9 mouse cellular contexts compared by ENCODE assay signal in the genomic region with DNA sequence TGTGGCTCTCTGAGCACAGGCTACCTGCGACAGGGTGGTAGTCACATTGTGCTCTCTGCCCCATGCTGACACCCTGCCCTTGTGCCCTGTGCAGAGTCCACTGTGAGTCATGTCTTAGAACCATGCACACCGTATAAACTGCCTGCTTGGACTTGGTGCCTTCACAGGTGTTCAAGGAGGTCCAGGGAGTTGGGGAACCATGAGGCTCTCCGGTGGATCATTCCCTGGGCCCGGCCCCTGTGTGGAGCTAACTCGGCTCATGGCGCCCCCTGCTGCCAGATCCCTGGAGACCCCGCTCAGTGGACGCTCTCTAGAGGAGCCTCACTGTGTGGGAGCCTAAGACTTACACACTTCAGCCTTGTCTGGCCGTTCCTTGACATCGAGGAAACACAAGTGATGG.
A peak's percentile ranks its signal among the peaks of the same experiment; 100 is the strongest.
DNase-seq lines count a peak whose midpoint lies in the region; ATAC-seq and TF ChIP-seq lines count a peak whose summit lies in the region.
"Had no signal": no experiment of that assay in that cellular context is flagged by ENCODE, and none has a peak within 500 bp of the region (broad histone marks: within the 10 kb centered on the region; RNA-seq: fewer than 3 reads in every experiment).

No protein-coding gene starts in this region.

- peak; percentile 54; the same call in 1 of the 2 replicates for TF ChIP-seq CTCF in thymus, adult 2 months (IDR thresholded peaks at IDR 0.05; ENCODE audit: borderline replicate concordance, control insufficient read depth, extremely low read depth, insufficient read depth, low read length, poor library complexity)

- TF ChIP-seq POLR2A in thymus, adult 2 months (IDR thresholded peaks at IDR 0.05; ENCODE audit: control insufficient read depth, extremely low read depth, insufficient read depth, low read length, poor library complexity) = no peak

- peaks cover 29% of the 10 kb centered on the region for H3K4me1 ChIP-seq in forebrain, embryonic 10.5 days
- peaks cover 40% of the 10 kb centered on the region for H3K4me1 ChIP-seq in forebrain, embryonic 15.5 days
- peaks cover 5% of the 10 kb centered on the region for H3K4me1 ChIP-seq in thymus, adult 2 months (replicated peaks; ENCODE audit: control insufficient read depth, insufficient read depth, low read length)
- H3K4me1 ChIP-seq in forebrain, embryonic 16.5 days (replicated peaks; ENCODE audit: control insufficient read depth, insufficient read depth, low read length) = peaks cover 38% of the 10 kb centered on the region
- peaks cover 27% of the 10 kb centered on the region for H3K4me1 ChIP-seq in limb, embryonic 10.5 days
- H3K4me1 ChIP-seq in neural tube, embryonic 12.5 days = peaks cover 22% of the 10 kb centered on the region

- H3K9ac ChIP-seq in forebrain, embryonic 15.5 days (replicated peaks) = no peak overlapping the region
- no peak overlapping the region for H3K9ac ChIP-seq in forebrain, embryonic 16.5 days (replicated peaks; ENCODE audit: low read depth, low read length)
- H3K9ac ChIP-seq in neural tube, embryonic 12.5 days = no peak overlapping the region

- H3K9me3 ChIP-seq in forebrain, embryonic 10.5 days = no peaks in the 10 kb centered on the region
- no peaks in the 10 kb centered on the region for H3K9me3 ChIP-seq in forebrain, embryonic 15.5 days
- H3K9me3 ChIP-seq in forebrain, embryonic 16.5 days (ENCODE audit: control insufficient read depth, low read length) = no peaks in the 10 kb centered on the region
- no peaks in the 10 kb centered on the region for H3K9me3 ChIP-seq in limb, embryonic 10.5 days (replicated peaks)
- no peaks in the 10 kb centered on the region for H3K9me3 ChIP-seq in neural tube, embryonic 12.5 days

- no peak overlapping the region for H3K4me3 ChIP-seq in forebrain, embryonic 10.5 days
- H3K4me3 ChIP-seq in forebrain, embryonic 15.5 days = no peak overlapping the region
- H3K4me3 ChIP-seq in thymus, adult 2 months (ENCODE audit: control insufficient read depth, insufficient read depth, low read length) = no peak overlapping the region
- no peak overlapping the region for H3K4me3 ChIP-seq in forebrain, embryonic 16.5 days (replicated peaks; ENCODE audit: low read length)
- no peak overlapping the region for H3K4me3 ChIP-seq in limb, embryonic 10.5 days
- H3K4me3 ChIP-seq in neural tube, embryonic 12.5 days = no peak overlapping the region

- WGBS in forebrain, embryonic 10.5 days = 43% methylated on average over 10 of the region's 10 CpGs
- WGBS in forebrain, embryonic 15.5 days = 45% methylated on average over 10 of the region's 10 CpGs
- 60% methylated on average over 10 of the region's 10 CpGs for WGBS in thymus, adult 2 months
- WGBS in forebrain, embryonic 16.5 days = 49% methylated on average over 10 of the region's 10 CpGs
- WGBS in limb, embryonic 10.5 days = 41% methylated on average over 10 of the region's 10 CpGs
- WGBS in neural tube, embryonic 12.5 days = 36% methylated on average over 10 of the region's 10 CpGs

- peak; percentile 53 for DNase-seq in forebrain, embryonic 10.5 days (ENCODE audit: extremely low spot score, low spot score)
- DNase-seq in thymus, adult 2 months = peak; percentile 58
- no peak for DNase-seq in thymus, adult 18-20 months
- peak; percentile 73 for DNase-seq in limb, embryonic 10.5 days (ENCODE audit: low spot score)
- no peak for DNase-seq in Muller cell, postnatal 12 days (ENCODE audit: inconsistent ontology term)

- peaks cover 52% of the 10 kb centered on the region for H3K36me3 ChIP-seq in forebrain, embryonic 10.5 days (replicated peaks)
- peaks cover 3% of the 10 kb centered on the region for H3K36me3 ChIP-seq in forebrain, embryonic 15.5 days
- no peaks in the 10 kb centered on the region for H3K36me3 ChIP-seq in thymus, adult 2 months (ENCODE audit: control insufficient read depth, insufficient read depth, low read length)
- H3K36me3 ChIP-seq in forebrain, embryonic 16.5 days (ENCODE audit: control insufficient read depth, insufficient read depth) = 0 out of 2 replicates have a peak, but pooled peaks cover 2% of the 10 kb centered on the region
- peaks cover 43% of the 10 kb centered on the region for H3K36me3 ChIP-seq in limb, embryonic 10.5 days
- peaks cover 45% of the 10 kb centered on the region for H3K36me3 ChIP-seq in neural tube, embryonic 12.5 days

- H3K4me2 ChIP-seq in forebrain, embryonic 15.5 days (replicated peaks) = no peak overlapping the region
- H3K4me2 ChIP-seq in forebrain, embryonic 16.5 days (ENCODE audit: low read length) = no peak overlapping the region
- no peak overlapping the region for H3K4me2 ChIP-seq in neural tube, embryonic 12.5 days (replicated peaks)

- no peak; the same call in 1 of the 2 replicates for ATAC-seq in forebrain, embryonic 15.5 days (replicated peaks)
- ATAC-seq in forebrain, embryonic 16.5 days = 0 out of 2 replicates have a peak, but pooled peaks have one; percentile 18
- peak; percentile 11; the same call in 1 of the 2 replicates for ATAC-seq in neural tube, embryonic 12.5 days (ENCODE audit: low FRiP score, low read depth)
- ATAC-seq: Patski had no signal

- H3K27me3 ChIP-seq in forebrain, embryonic 10.5 days (ENCODE audit: poor library complexity, severe bottlenecking) = no peaks in the 10 kb centered on the region
- no peaks in the 10 kb centered on the region for H3K27me3 ChIP-seq in forebrain, embryonic 15.5 days
- H3K27me3 ChIP-seq in thymus, adult 2 months (ENCODE audit: control insufficient read depth, insufficient read depth, low read length) = no peaks in the 10 kb centered on the region
- no peaks in the 10 kb centered on the region for H3K27me3 ChIP-seq in forebrain, embryonic 16.5 days (replicated peaks; ENCODE audit: control insufficient read depth, insufficient read depth, low read length)
- H3K27me3 ChIP-seq in limb, embryonic 10.5 days (ENCODE audit: low read depth, poor library complexity, severe bottlenecking) = no peaks in the 10 kb centered on the region
- H3K27me3 ChIP-seq in neural tube, embryonic 12.5 days (replicated peaks) = no peaks in the 10 kb centered on the region
- H3K27me3 ChIP-seq: Patski had no signal

- no peak overlapping the region for H3K27ac ChIP-seq in forebrain, embryonic 10.5 days
- no peak overlapping the region for H3K27ac ChIP-seq in forebrain, embryonic 15.5 days (replicated peaks)
- no peak overlapping the region for H3K27ac ChIP-seq in thymus, adult 2 months (ENCODE audit: control insufficient read depth, insufficient read depth, low read length)
- no peak overlapping the region for H3K27ac ChIP-seq in forebrain, embryonic 16.5 days (ENCODE audit: low read length)
- 0 out of 2 replicates have a peak overlapping the region, but pooled peaks have one; percentile 36 for H3K27ac ChIP-seq in limb, embryonic 10.5 days
- H3K27ac ChIP-seq in neural tube, embryonic 12.5 days = no peak overlapping the region

Comparison
In these comparisons a context has a peak if more than half of its experiments do, and no peak if none do; other contexts are left out.
1. DNase-seq: peak in forebrain, embryonic 10.5 days (single experiment), thymus, adult 2 months (single experiment) and limb, embryonic 10.5 days (single experiment); none in thymus, adult 18-20 months (0 of 2) and Muller cell, postnatal 12 days (single experiment).